Mouse (Mus musculus) embryonic fibroblast, embryonic 13.5 days (primary cell): ENCODE results near the gene Bpi. TPM values are rescaled to one million over a fixed set of nuclear protein-coding genes. Genes with fewer than 3 reads are reported as not detected.

ENCODE experiments used
- H3K27ac ChIP-seq: 2 replicates; pipeline ENCODE4 v1.5.1; 2012; ENCODE audit warnings: low read length, control low read depth, inconsistent platforms; ENCODE audit not compliant: insufficient read depth
- H3K4me1 ChIP-seq: 2 replicates; pipeline ENCODE4 v1.6.1; 2011; ENCODE audit warnings: low read length; ENCODE audit not compliant: control insufficient read depth, insufficient read depth
- H3K4me3 ChIP-seq: 2 replicates; pipeline ENCODE4 v1.5.1; 2011; ENCODE audit warnings: mild to moderate bottlenecking, control low read depth, low read length; ENCODE audit not compliant: insufficient read depth
- CTCF ChIP-seq: IDR thresholded peaks from 2 replicates; pipeline ENCODE4 v1.5.1; 2011; ENCODE audit warnings: mild to moderate bottlenecking, control low read depth, low read length, moderate library complexity, borderline replicate concordance; ENCODE audit not compliant: insufficient read depth
- POLR2A ChIP-seq: IDR thresholded peaks from 2 replicates; pipeline ENCODE4 v1.6.1; 2011; ENCODE audit warnings: low read depth, mild to moderate bottlenecking, control low read depth, low read length, moderate library complexity
- polyA plus RNA-seq: library from polyadenylated mRNA; stranded (reverse); fragments of >200 nt; gene quantifications from 2 replicates; pipeline ENCODE4 v1.2.4, GENCODE M21; 2011; ENCODE audit warnings: low read depth; ENCODE audit not compliant: missing spikeins, insufficient read length

The Bpi gene
- polyA plus RNA-seq, 1 experiment, result not detected

- no peak for TF ChIP-seq CTCF
- TF ChIP-seq POLR2A, result no peak
- Histone ChIP-seq H3K27ac (no peak overlapping the region), H3K4me3 (no peak overlapping the region), H3K4me1 (no peaks in the 10 kb centered on the region)
Measured at GRCm38 (mm10) chr2:158259498-158259897, 1.6 kb downstream of the Bpi start.

- H3K4me1 ChIP-seq, result no peaks in the 10 kb centered on the region
Measured at GRCm38 (mm10) chr2:158264877-158265276, 7.0 kb downstream of the Bpi start.

GRCm38 (mm10) chr2:158270017-158270416, 12.1 kb downstream of the Bpi start:
- TF ChIP-seq POLR2A (no peak), CTCF (no peak)

More at GRCm38 (mm10) chr2:158264877-158265276, 7.0 kb downstream of the Bpi start:
- H3K4me3 ChIP-seq, result no peak overlapping the region
- no peak overlapping the region for H3K27ac ChIP-seq
- TF ChIP-seq POLR2A (no peak), CTCF (no peak)

GRCm38 (mm10) chr2:158273646-158274045, 15.8 kb downstream of the Bpi start:
- TF ChIP-seq CTCF (no peak), POLR2A (no peak)
- Histone ChIP-seq H3K27ac (no peak overlapping the region), H3K4me1 (peaks cover 2% of the 10 kb centered on the region; the same call in 1 of the 2 replicates), H3K4me3 (no peak overlapping the region)

More at GRCm38 (mm10) chr2:158270017-158270416, 12.1 kb downstream of the Bpi start:
- Histone ChIP-seq H3K27ac (no peak overlapping the region), H3K4me3 (no peak overlapping the region), H3K4me1 (no peaks in the 10 kb centered on the region)

- Histone ChIP-seq H3K27ac (no peak overlapping the region), H3K4me3 (no peak overlapping the region)
- TF ChIP-seq POLR2A (no peak), CTCF (no peak)
Measured at GRCm38 (mm10) chr2:158275349-158275748, 17.5 kb downstream of the Bpi start.

GRCm38 (mm10) chr2:158275811-158276210, 17.9 kb downstream of the Bpi start:
- no peak overlapping the region for H3K4me3 ChIP-seq
- peaks cover 2% of the 10 kb centered on the region; the same call in 1 of the 2 replicates for H3K4me1 ChIP-seq
- TF ChIP-seq POLR2A (no peak), CTCF (no peak)
- no peak overlapping the region for H3K27ac ChIP-seq

More at GRCm38 (mm10) chr2:158275349-158275748, 17.5 kb downstream of the Bpi start:
- peaks cover 2% of the 10 kb centered on the region; the same call in 1 of the 2 replicates for H3K4me1 ChIP-seq

GRCm38 (mm10) chr2:158276451-158276850, 18.6 kb downstream of the Bpi start:
- H3K27ac ChIP-seq, result no peak overlapping the region
- no peak for TF ChIP-seq POLR2A
- TF ChIP-seq CTCF, result no peak
- H3K4me1 ChIP-seq, result peaks cover 2% of the 10 kb centered on the region; the same call in 1 of the 2 replicates
- no peak overlapping the region for H3K4me3 ChIP-seq

GRCm38 (mm10) chr2:158276878-158277277, 19.0 kb downstream of the Bpi start:
- TF ChIP-seq POLR2A (no peak), CTCF (no peak)
- Histone ChIP-seq H3K4me3 (no peak overlapping the region), H3K4me1 (peaks cover 2% of the 10 kb centered on the region; the same call in 1 of the 2 replicates), H3K27ac (no peak overlapping the region)

- Histone ChIP-seq H3K27ac (no peak overlapping the region), H3K4me3 (no peak overlapping the region), H3K4me1 (peaks cover 2% of the 10 kb centered on the region; the same call in 1 of the 2 replicates)
- TF ChIP-seq CTCF, result no peak
- TF ChIP-seq POLR2A, result no peak
Measured at GRCm38 (mm10) chr2:158279656-158280055, 21.8 kb downstream of the Bpi start.

GRCm38 (mm10) chr2:158281497-158282205, 23.8 kb downstream of the Bpi start:
- peaks cover 2% of the 10 kb centered on the region; the same call in 1 of the 2 replicates for H3K4me1 ChIP-seq
- TF ChIP-seq POLR2A (no peak), CTCF (no peak)
- no peak overlapping the region for H3K27ac ChIP-seq
- H3K4me3 ChIP-seq, result no peak overlapping the region
